Mouse (Mus musculus): ENCODE data around the gene Zbtb25. TPM values are rescaled to one million over a fixed set of nuclear protein-coding genes. Genes with fewer than 3 reads are reported as not detected.

Gene Zbtb25
- polyA plus RNA-seq, 1 experiment from 2014 or later: 20.3 TPM

- H3K36me3 ChIP-seq (ENCODE audit: control insufficient read depth, insufficient read depth, low read length): no peaks in the 10 kb centered on the region
- no peaks in the 10 kb centered on the region for H3K9me3 ChIP-seq (replicated peaks; ENCODE audit: control insufficient read depth, low read length)
- no peak overlapping the region for H3K4me2 ChIP-seq (ENCODE audit: low read length)
- no peak overlapping the region for H3K4me3 ChIP-seq (ENCODE audit: low read depth, low read length)
- H3K9ac ChIP-seq (ENCODE audit: low read length): no peak overlapping the region
- H3K4me1 ChIP-seq (ENCODE audit: control insufficient read depth, insufficient read depth, low read length): peaks cover 14% of the 10 kb centered on the region
- no peak for ATAC-seq
- 74% methylated on average over 5 of the region's 7 CpGs for WGBS
- H3K27ac ChIP-seq (ENCODE audit: low read depth, low read length): no peak overlapping the region
- DNase-seq (ENCODE audit: low spot score): no peak
- H3K27me3 ChIP-seq (replicated peaks; ENCODE audit: control insufficient read depth, insufficient read depth, low read length): no peaks in the 10 kb centered on the region
Observed at GRCm38 (mm10) chr12:76372881-76373818, 3.7 kb upstream of the Zbtb25 start.

- Histone ChIP-seq H3K27me3 (replicated peaks; ENCODE audit: control insufficient read depth, insufficient read depth, low read length) (no peaks in the 10 kb centered on the region), H3K27ac (ENCODE audit: low read depth, low read length) (no peak overlapping the region), H3K4me1 (ENCODE audit: control insufficient read depth, insufficient read depth, low read length) (peaks cover 25% of the 10 kb centered on the region), H3K4me3 (ENCODE audit: low read depth, low read length) (peak overlapping the region; percentile 90), H3K9me3 (replicated peaks; ENCODE audit: control insufficient read depth, low read length) (no peaks in the 10 kb centered on the region), H3K9ac (ENCODE audit: low read length) (peak overlapping the region; percentile 98; the same call in 1 of the 2 replicates), H3K36me3 (ENCODE audit: control insufficient read depth, insufficient read depth, low read length) (no peaks in the 10 kb centered on the region), H3K4me2 (ENCODE audit: low read length) (peak overlapping the region; percentile 80)
- DNase-seq (ENCODE audit: low spot score) (no peak), ATAC-seq (no peak)
- 39% methylated on average over 7 of the region's 7 CpGs for WGBS
Observed at GRCm38 (mm10) chr12:76372046-76372445, 2.6 kb upstream of the Zbtb25 start.

GRCm38 (mm10) chr12:76370831-76371571, 1.6 kb upstream of the Zbtb25 start:
- peak; percentile 76 for DNase-seq (ENCODE audit: low spot score)
- no peaks in the 10 kb centered on the region for H3K27me3 ChIP-seq (replicated peaks; ENCODE audit: control insufficient read depth, insufficient read depth, low read length)
- peak overlapping the region; percentile 98 for H3K9ac ChIP-seq (ENCODE audit: low read length)
- no peaks in the 10 kb centered on the region for H3K9me3 ChIP-seq (replicated peaks; ENCODE audit: control insufficient read depth, low read length)
- no peaks in the 10 kb centered on the region for H3K36me3 ChIP-seq (ENCODE audit: control insufficient read depth, insufficient read depth, low read length)
- peak overlapping the region; percentile 90 for H3K4me3 ChIP-seq (ENCODE audit: low read depth, low read length)
- peaks cover 30% of the 10 kb centered on the region for H3K4me1 ChIP-seq (ENCODE audit: control insufficient read depth, insufficient read depth, low read length)
- WGBS: under 1% methylated on average over 56 of the region's 63 CpGs
- H3K27ac ChIP-seq (ENCODE audit: low read depth, low read length): peak overlapping the region; percentile 97
- H3K4me2 ChIP-seq (ENCODE audit: low read length): peak overlapping the region; percentile 80
- ATAC-seq: peak; percentile 49

- Histone ChIP-seq H3K4me1 (ENCODE audit: control insufficient read depth, insufficient read depth, low read length) (peaks cover 31% of the 10 kb centered on the region), H3K27ac (ENCODE audit: low read depth, low read length) (peak within 1 kb of the TSS; percentile 97), H3K27me3 (replicated peaks; ENCODE audit: control insufficient read depth, insufficient read depth, low read length) (no peaks in the 10 kb centered on the region), H3K9ac (ENCODE audit: low read length) (peak within 1 kb of the TSS; percentile 98), H3K4me2 (ENCODE audit: low read length) (peak within 1 kb of the TSS; percentile 80), H3K9me3 (replicated peaks; ENCODE audit: control insufficient read depth, low read length) (no peaks in the 10 kb centered on the region), H3K4me3 (ENCODE audit: low read depth, low read length) (peak within 1 kb of the TSS; percentile 90), H3K36me3 (ENCODE audit: control insufficient read depth, insufficient read depth, low read length) (no peaks in the 10 kb centered on the region)
- DNase-seq (ENCODE audit: low spot score): peak; percentile 83
- ATAC-seq: peak; percentile 74
- under 1% methylated on average over 78 of the region's 99 CpGs for WGBS
Observed at GRCm38 (mm10) chr12:76369978-76370830, 802 bp upstream of the Zbtb25 start, which contains the start of gene Zbtb1. Gene Zbtb1, plus strand, starts transcription at chr12:76370266.

GRCm38 (mm10) chr12:76368790-76369205, 604 bp downstream of the Zbtb25 start:
- Histone ChIP-seq H3K27me3 (replicated peaks; ENCODE audit: control insufficient read depth, insufficient read depth, low read length) (no peaks in the 10 kb centered on the region), H3K4me3 (ENCODE audit: low read depth, low read length) (peak overlapping the region; percentile 90), H3K27ac (ENCODE audit: low read depth, low read length) (peak overlapping the region; percentile 97), H3K4me1 (ENCODE audit: control insufficient read depth, insufficient read depth, low read length) (peaks cover 31% of the 10 kb centered on the region), H3K4me2 (ENCODE audit: low read length) (peak overlapping the region; percentile 80), H3K9me3 (replicated peaks; ENCODE audit: control insufficient read depth, low read length) (no peaks in the 10 kb centered on the region), H3K36me3 (ENCODE audit: control insufficient read depth, insufficient read depth, low read length) (no peaks in the 10 kb centered on the region), H3K9ac (ENCODE audit: low read length) (peak overlapping the region; percentile 98)
- WGBS: under 1% methylated on average over 26 of the region's 26 CpGs
- ATAC-seq (peak; percentile 47), DNase-seq (ENCODE audit: low spot score) (peak; percentile 78)

- Histone ChIP-seq H3K4me1 (ENCODE audit: control insufficient read depth, insufficient read depth, low read length) (peaks cover 31% of the 10 kb centered on the region), H3K27ac (ENCODE audit: low read depth, low read length) (peak overlapping the region; percentile 97; the same call in 1 of the 2 replicates), H3K4me3 (ENCODE audit: low read depth, low read length) (peak overlapping the region; percentile 90), H3K9ac (ENCODE audit: low read length) (peak overlapping the region; percentile 98), H3K27me3 (replicated peaks; ENCODE audit: control insufficient read depth, insufficient read depth, low read length) (no peaks in the 10 kb centered on the region), H3K9me3 (replicated peaks; ENCODE audit: control insufficient read depth, low read length) (no peaks in the 10 kb centered on the region), H3K4me2 (ENCODE audit: low read length) (peak overlapping the region; percentile 80), H3K36me3 (ENCODE audit: control insufficient read depth, insufficient read depth, low read length) (no peaks in the 10 kb centered on the region)
- no peak for DNase-seq (ENCODE audit: low spot score)
- WGBS: 8% methylated on average over 9 of the region's 9 CpGs
- ATAC-seq: no peak
Observed at GRCm38 (mm10) chr12:76368201-76368789, 1.1 kb downstream of the Zbtb25 start.

- peak overlapping the region; percentile 98; the same call in 1 of the 2 replicates for H3K9ac ChIP-seq (ENCODE audit: low read length)
- H3K36me3 ChIP-seq (ENCODE audit: control insufficient read depth, insufficient read depth, low read length): no peaks in the 10 kb centered on the region
- DNase-seq (ENCODE audit: low spot score) (peak; percentile 41), ATAC-seq (no peak)
- H3K4me1 ChIP-seq (ENCODE audit: control insufficient read depth, insufficient read depth, low read length): peaks cover 31% of the 10 kb centered on the region
- H3K9me3 ChIP-seq (replicated peaks; ENCODE audit: control insufficient read depth, low read length): no peaks in the 10 kb centered on the region
- WGBS: 27% methylated on average over 14 of the region's 14 CpGs
- no peaks in the 10 kb centered on the region for H3K27me3 ChIP-seq (replicated peaks; ENCODE audit: control insufficient read depth, insufficient read depth, low read length)
- H3K4me3 ChIP-seq (ENCODE audit: low read depth, low read length): no peak overlapping the region; the same call in 1 of the 2 replicates
- H3K27ac ChIP-seq (ENCODE audit: low read depth, low read length): peak overlapping the region; percentile 6; the same call in 1 of the 2 replicates
- H3K4me2 ChIP-seq (ENCODE audit: low read length): peak overlapping the region; percentile 80
Observed at GRCm38 (mm10) chr12:76367096-76367995, 2.1 kb downstream of the Zbtb25 start.
